Mouse (Mus musculus): ENCODE data around the gene Pde6b.

Gene Pde6b

GRCm38 (mm10) chr5:108388201-108388600 is at the start of gene Pde6b:
Gene Pde6b (plus strand): TSS chr5:108388391.
- DNase-seq (ENCODE audit: low spot score in 2 of 2), result no peak

DNA sequence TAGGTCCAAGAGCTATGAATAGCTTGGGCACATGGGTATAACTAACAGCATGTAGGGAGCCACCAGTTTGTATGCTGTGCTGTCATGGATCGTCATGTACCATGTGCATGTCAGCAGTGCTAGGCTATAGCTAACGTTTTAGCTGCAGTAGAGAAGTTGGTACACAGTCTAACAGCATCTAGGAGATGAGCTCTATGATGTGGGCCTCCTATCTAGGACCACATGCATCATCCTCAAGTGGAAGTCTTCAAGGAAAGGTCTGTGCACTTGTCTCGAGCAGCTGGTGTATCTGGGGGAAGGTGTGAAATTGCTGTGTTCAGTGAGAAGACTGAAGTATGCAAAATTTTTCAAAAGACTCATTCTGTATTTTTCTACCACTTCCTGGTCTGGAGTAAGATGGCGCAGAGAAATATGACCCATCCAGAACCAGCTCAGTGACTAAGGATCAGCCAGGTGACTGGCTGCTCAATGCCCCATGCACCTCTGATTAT is 44.5 kb upstream of the Pde6b start:
- DNase-seq (ENCODE audit: low spot score in 2 of 2), result no peak

- DNase-seq (ENCODE audit: low spot score in 2 of 2), result no peak
Observed at GRCm38 (mm10) chr5:108345313-108346071, 42.7 kb upstream of the Pde6b start.

DNA sequence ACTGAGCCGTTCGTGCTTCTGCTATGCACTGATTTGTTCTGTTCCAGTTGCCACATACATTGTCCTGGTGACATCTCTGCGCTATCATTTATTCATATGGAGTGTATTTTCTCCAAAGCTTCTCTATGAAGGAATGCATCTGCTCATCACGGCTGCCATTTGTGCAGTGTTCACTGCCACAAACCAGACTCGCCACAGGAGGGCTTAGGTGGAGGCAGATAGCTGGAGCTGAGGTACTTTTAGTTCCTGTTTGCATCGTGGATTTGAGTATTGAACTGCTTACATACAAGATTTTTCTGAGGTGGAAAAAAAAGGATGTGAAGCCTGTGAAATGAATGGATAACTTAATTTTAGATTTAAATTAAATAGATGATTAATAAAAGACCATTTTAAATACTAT is 40.3 kb upstream of the Pde6b start:
- DNase-seq (ENCODE audit: low spot score in 2 of 2), result no peak

DNA sequence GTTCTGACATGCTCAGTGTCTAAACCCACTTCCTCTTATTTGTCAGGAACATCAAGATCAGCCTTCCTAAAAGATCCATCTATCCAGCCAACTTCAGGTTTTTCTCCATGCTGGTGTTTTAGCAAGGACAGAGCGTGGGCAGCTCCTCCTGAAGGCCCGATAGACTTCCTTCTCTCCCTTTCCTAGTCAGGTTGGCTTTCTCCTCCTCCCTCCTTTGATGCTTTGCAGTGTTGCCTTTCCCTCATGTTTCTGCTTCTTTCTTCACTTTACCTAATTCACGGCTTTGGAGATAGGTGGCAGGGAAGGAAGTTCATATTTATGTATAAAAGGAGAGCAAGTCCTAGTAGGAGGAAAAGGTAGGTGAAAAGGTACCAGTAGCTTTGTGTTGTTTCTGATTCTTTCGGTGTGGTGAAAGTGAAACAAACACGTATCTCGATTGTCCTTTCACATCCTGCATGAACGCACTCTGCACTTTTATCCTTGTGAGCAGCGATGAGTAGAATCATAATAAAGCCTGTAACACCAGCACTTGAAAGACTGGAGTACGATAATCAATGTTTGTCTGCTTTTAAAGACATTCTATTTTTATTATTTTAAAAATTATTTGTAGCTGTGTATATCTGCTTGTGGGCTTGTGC is 38.6 kb upstream of the Pde6b start:
- DNase-seq (ENCODE audit: low spot score in 2 of 2), result no peak

DNA sequence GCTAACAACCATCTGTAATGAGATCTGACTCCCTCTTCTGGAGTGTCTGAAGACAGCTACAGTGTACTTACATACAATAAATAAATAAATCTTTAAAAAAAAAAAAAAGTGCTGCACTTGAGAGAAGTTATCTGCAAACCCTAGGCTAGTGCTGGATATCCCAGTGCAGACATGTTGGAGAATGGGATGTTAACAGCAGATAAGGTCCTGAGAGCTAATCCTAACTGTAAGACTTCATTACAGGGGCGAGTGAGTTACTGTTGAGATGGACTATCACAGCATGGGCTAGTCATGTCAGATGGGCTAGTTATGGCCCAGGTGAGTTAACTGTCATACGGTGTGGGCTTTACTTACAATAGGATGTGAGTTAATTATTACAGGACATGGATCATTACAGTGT is 34.1 kb upstream of the Pde6b start:
- no peak for DNase-seq (ENCODE audit: low spot score in 2 of 2)

DNA sequence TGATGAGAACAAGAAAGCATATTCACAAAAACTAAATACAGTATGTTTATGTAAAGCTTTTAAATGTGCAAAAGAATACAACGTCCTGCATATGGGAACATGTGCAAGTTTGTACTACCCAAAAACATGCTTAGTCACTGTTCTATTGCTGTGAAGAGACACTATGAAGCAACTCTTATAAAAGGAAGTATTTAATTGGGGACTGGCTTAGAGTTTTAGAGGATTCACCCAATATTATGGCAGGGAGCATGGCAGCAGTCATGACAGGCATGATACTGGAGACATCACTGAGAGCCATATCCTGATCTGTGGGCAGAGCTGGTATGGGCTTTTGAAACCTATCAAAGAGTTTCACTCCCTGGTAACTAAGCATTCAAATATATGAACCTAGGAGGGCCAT is 30.3 kb upstream of the Pde6b start:
- DNase-seq (ENCODE audit: low spot score in 2 of 2), result no peak

DNA sequence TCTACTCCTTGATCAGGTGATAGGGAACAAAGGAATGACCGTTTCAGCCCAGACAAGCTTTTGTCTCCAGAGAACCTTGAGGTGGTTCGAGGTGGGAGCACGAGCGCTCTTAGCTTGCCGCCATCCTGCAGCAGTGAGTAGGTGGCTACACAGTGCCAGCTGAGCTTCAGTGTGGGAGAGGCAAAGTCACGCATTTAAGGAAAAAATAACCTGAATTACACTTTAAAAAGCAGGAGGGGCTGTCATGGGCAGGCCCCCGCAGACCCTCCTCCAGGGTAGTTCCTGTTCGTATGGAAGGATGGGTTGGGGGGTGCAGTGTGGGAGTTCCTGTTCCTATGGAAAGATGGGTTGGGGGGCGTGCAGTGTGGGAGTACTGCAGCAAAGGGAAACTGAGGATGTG is 28.7 kb upstream of the Pde6b start:
- peak; percentile 62 to 76 for DNase-seq (ENCODE audit: low spot score in 2 of 2)

DNA sequence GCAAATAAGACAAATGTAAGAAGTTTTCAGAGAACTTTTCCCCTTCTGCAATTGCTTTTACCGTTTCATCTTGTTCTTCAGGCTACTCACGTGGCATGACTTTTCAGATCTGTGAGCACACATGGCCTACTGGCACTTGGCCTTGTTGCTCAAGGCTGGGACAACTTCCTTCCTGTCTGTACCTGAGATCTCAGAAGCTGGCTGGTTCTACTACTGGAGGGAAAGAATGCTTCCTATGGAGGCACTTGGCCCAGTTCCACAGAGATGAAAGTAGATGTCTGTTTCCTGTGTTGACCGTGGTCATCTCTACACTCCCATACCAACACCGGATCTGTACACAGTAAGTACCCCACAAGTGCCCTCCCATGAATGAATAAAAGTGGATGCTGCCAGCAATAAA is 28.0 kb upstream of the Pde6b start:
- no peak for DNase-seq (ENCODE audit: low spot score in 2 of 2)

- DNase-seq (ENCODE audit: low spot score in 2 of 2), result no peak
Observed at GRCm38 (mm10) chr5:108362330-108362729, 25.9 kb upstream of the Pde6b start.

DNA sequence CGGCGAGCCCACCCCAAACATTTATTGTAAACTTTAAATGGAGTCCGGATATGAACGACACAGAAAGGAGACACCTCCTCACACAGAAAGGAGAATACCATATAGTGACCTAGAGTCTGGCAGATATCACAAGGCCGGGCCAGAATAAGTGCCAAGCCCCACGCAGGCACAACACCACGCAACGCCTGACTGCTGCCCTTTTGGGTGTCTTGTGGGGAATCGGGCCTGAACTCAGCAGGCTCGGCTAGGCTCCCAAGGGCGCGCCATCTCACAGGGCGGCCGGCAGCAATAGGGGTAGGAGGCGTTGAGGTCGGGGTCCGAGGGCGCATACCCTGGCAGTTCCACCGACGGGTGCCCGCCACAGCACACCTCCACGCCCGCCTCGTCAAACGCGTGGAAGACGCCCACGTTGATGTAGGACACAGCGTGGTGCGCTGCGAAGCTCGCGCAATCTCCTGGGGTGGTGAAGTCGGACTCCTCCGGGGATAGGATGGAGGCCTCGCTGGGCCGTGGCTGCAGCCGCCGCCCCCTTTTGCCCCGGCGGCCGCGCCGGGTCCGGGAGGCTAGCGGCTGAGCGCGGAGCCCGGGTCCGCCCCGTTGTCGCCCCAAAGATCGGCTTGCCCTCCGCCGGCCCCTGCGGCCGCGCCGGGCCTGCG is 21.7 kb upstream of the Pde6b start:
- DNase-seq (ENCODE audit: low spot score in 2 of 2), result no peak

DNA sequence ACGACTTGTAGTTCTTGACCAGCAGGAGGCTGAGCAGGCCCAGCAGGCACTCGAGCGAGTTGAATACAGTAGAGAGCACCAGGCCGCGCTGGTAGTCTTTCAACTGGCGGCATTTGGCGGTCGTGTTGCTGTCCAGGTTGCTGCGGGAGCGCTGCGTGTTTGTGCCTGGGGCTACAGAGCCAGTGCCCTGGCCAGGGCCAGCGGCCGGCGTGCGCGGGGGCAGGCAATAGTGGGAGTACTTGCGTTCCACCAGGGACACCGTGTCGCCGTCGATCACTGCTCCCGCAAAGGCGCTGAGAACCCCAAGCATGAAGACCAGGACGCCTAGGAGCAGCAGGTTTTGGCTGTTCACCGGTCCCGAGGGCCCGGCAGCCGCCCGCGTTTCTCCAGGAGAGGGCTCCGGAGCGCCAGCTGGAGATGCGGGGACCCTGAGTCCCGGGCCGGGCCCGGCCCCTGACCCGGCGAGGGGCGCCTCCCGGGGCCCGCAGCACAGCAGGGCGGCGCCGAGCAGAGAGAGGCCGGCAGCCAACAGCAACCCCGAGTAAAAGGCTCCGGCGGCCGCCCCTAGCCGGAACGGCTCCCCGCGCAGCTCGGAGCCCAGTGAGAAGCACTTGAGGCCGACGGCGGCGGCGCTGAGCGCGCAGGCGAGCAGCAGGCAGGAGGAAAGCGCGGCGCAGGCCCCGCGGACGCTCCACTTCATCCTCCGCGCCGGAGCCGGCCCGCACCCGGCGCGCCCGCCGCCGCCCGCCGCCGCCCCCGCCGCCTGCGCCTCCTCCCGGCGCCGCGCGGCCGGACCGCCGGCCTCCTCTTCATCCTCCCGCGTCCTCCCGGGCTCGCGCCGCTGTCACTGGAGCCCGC is 21.0 kb upstream of the Pde6b start:
- DNase-seq (ENCODE audit: low spot score in 2 of 2), result peak in 1 of 2 experiments; percentile 27

GRCm38 (mm10) chr5:108367871-108368332 is 20.3 kb upstream of the Pde6b start, which contains the start of gene Gm42517:
Gene Gm42517 (minus strand): TSS chr5:108367922.
- DNase-seq (ENCODE audit: low spot score in 2 of 2), result no peak

DNA sequence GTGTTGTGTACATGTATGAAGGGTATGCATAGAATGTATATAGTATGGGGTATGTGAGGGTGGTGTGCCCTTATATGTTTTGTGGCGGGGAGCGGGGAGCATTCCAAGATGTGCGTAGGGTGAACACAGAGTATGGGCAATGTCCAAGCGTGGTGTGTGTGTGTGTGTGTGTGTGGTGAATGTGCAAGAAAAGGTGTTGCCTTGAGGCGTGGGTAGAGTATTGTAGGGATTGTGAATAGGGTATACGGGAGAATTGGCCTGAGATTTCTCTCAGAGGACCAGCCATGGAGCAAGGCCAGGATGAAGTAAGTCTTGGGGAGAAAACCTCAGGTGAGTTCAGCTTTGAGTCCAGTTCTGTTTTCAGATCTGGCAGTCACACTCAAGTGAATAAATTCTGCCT is 19.7 kb upstream of the Pde6b start:
- peak in 1 of 2 experiments; percentile 22 for DNase-seq (ENCODE audit: low spot score in 2 of 2)

GRCm38 (mm10) chr5:108368851-108369621 is 19.2 kb upstream of the Pde6b start:
- peak; percentile 94 to 95 for DNase-seq (ENCODE audit: low spot score in 2 of 2)

DNA sequence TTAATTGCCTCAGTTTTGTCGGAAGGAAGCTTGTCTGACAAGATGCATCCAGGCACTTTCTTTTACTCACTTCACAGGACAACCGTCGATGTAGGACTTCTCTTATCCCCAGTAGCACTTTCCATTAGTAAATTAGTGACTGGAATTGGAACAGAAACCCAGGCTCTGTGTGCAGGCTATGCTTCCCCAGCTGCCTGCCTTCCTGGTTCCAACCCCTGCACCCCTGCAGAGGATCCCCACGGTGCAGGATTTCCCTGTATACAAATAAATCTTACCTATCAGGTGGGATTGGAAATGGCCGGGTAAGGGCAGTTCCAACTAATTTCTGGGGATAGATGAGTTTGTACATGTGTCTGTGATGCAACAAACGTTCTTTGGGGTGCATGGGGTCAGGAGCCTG is 18.2 kb upstream of the Pde6b start:
- no peak for DNase-seq (ENCODE audit: low spot score in 2 of 2)

GRCm38 (mm10) chr5:108374079-108374478 is 14.1 kb upstream of the Pde6b start:
- no peak for DNase-seq (ENCODE audit: low spot score in 2 of 2)

- DNase-seq (ENCODE audit: low spot score in 2 of 2), result no peak
Observed at GRCm38 (mm10) chr5:108376059-108376458, 12.1 kb upstream of the Pde6b start.

DNA sequence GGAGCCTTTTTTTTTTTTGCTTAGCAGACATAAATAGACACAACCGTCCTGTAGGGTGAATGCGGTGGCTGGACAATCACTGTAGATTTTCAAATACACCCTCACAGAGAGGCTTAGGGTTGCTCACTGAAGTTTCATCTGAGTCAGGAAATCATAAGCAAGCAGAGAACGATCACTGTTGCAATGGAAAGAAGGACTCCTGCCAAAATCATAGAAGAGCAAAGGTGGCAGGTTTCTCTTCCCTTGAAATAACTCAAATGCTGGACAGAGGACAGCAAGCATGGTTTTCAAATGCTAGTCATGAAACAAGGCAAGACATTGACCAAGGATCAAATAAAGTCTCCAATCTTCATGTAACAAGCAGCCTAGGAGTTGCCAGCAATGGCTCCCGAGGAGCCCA is 9.8 kb upstream of the Pde6b start:
- no peak for DNase-seq (ENCODE audit: low spot score in 2 of 2)

GRCm38 (mm10) chr5:108385632-108386031 is 2.6 kb upstream of the Pde6b start:
- DNase-seq (ENCODE audit: low spot score in 2 of 2), result peak in 1 of 2 experiments; percentile 58

DNA sequence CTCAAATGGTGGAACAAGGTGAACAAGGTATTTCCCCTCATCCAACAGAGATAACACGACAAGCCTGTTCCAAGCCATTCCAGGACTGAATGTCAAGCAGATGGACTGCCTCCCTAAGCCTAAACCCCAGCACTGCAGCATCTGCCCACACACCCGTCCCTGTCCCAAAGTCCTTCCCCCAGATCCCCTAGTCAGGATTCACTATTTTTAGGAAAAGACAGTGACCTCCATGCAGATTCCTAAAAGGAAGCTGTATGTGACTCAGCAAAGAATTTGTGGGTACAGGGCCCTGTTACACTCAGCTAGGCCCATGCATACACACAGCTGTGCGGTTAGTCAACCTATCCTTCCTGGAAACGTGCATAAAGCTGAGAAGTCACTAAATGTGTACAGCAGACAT is 1.7 kb upstream of the Pde6b start:
- peak in 1 of 2 experiments; percentile 34 for DNase-seq (ENCODE audit: low spot score in 2 of 2)
